Mouse (Mus musculus): Measurements from ENCODE around the gene Dcst2. TPM values are rescaled to one million over a fixed set of nuclear protein-coding genes. Genes with fewer than 3 reads are reported as not detected.

Gene Dcst2
- not detected for total RNA-seq (2023)

DNA sequence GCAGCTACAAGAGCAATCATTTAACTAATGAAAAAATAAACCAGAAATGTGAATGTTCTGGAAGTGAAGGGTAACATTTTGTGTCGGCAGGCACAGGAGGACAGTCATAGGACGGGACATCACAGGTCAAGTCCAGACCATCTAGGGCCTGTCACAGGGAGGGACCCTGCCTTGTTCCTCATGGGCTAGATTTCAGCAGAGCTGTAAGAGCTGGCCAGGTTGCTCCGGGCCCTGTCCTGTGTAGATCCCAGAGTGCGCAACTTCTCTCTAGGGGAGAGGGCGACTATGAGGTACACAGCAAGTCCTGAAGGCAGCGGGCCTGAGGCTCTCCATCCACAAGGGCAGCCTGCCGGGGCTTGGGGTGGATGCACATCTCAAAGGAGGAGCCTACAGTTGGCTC is at the start of gene Dcst2:
Gene Dcst2 (plus strand): TSS at position 301 of the 400 bp plus-strand sequence.

DNA sequence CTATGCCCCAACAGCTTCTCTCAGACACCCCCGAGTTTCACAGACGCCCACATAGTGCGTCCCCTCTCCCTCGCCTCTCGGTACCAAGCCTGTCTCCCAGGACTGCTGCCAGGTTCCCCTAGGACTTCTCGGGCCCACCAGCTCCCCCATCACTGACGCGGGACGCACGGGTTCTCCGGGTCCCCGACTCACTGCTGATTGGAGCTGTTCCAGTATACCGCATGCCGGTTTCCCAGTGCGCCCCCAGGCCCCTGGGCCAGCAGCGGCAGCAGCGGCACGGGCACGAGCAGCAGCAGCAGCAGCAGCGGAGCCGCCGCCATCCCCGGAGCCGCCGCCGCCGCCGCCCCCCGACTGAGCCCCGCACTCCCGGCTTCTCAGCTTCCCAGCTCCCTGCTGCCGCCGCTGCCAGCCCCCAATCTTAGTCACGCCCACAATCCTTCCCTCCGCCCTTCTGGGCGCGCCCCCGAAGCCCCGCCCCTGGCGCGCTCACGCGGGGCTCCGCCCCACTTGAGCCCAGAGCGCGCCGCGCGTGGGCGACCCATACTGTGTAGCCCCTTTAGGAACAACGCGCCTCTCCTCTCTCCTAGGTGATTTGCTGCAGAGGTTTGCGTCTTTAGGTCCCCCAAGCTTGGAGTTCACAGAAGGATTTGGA is 39.1 kb upstream of the Dcst2 start, which contains the start of gene Efna3:
Gene Efna3 (minus strand): TSS at position 452 of the 652 bp plus-strand sequence.

DNA sequence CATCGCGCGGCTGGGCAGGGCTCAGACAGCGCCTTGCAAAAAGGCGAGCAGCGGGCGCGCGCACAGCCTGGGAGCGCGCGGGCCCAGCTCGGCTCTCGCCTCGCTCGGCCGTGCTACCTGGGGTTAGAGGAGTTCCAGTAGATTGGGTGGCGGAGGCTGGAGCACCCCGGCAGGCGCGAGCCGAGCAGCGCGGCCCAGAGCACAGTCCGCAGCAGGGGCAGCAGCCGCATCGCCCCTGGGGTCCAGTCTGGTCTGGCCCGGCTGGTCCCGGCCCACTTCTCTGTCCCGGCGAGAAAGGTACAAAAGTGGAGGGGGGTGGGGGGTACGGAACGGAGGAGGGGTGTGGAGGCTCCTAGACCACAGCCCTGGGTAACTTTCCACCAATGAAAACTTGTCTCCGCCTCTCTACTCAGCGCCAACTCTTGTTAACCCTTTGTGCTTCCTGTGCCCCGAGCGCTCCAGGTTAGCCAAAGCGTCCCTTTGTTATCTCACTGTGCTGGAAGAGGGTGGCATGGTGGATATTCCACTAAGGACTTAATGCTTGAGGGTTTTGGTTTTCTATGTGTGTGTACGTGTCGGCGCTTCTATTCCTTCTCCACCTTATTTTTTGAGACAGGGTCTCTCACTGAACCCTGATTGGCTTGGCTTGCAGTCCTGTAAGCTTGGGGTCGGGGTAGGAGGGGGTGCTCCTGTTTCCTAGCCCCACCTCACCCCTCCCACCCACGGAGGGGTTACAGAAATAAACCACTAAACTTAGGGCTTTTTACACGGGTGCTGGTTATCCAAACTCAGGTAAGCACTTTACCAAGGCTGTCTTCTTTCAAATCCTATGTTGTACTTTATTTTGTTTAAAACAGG is 23.8 kb upstream of the Dcst2 start, which contains the start of gene Efna4:
Gene Efna4 (minus strand): TSS at position 308 of the 858 bp plus-strand sequence.

DNA sequence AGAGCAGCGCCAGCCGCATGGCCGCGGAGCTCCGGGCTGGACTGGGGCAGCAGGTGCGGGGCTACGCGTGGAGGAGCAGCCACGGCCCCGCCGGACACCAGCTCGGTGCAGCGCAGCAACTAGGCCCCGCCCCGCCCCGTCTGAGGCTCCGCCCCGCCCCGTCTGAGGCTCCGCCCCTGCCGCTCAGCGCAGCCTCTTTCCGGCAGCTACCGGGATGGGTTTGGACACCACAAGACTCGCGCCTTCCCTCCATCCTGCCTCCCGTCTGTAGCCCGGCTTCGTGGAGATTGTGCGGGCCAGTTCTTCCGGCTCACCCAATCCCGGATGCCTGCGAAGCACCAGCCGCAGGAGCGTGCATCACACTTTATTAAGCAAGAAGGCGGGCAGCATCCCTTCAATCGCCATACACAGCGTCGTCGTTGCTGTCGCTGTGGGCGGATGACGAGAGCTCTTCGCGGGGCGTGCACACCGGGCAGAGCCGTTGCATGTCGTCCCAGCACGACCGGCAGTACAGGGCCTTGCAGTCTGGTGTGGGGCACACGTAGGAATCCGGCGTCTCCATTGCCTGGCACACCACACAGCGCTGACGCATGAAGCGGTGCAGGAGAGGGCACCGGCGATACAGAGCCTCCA is 11.8 kb upstream of the Dcst2 start, which contains the start of gene Adam15:
Gene Adam15 (minus strand): TSS at position 128 of the 633 bp plus-strand sequence.

DNA sequence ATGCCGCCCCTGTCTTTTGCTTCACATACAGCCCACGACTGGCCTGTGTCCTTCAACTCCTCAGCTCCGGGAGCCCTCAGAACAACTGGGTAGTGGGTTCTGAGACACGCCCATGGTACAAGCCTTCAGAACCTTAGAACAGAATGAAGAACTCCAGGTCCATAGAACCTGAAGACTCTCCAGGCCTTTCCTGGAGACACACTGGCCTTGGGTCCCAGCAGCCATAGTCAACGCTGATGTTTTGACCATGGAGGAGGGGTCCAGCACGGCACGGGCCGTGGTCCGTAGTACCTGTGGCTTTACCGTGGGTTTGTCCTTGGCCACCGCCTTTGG is 3.3 kb downstream of the Dcst2 start, which contains the start of gene Dcst1:
Gene Dcst1 (minus strand): TSS at position 101 of the 333 bp plus-strand sequence.

DNA sequence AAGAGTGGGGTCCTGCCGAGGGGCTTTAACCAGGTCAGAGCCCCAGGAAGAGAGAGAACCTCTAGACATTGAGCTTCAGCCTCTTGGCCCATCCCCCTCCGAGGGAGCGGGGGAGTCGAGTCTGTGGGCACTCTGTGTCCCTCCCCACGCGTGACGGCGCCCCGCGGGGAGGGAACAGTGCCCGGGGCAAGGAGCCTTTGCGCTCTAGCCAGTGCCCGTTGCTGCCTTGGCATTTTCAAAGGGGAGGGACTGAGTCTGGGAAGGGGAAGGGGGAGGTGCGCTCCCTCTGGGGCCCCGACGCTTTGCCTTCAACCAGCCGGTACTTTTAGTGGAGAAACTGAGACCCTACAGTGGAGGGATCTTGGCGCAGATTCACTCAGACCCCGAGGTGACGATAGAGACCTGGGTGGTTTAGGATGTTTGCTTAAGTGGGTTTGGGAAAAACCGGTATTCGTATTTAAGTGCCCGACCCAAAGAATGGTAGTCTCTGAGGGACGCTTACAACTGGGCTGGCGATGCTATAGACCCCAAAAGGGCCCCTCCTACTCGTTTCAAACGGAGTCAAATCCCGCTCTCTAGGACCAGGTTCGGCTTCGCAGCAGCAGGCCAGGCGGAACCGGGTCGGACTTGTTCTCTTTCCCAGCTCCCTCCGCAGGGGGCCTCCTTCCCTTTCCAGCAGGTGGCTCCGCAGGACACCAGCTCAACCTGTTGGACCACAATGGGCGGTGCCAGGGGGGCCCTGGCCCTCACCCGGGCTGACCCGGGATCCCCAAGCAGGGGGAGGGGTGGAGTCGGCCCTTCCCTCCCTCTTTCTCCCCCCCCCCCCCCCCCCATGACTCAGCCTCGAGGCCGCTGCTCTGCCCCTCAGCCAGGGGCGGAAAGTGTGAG is 32.5 kb downstream of the Dcst2 start, which contains the start of gene Zbtb7b:
Gene Zbtb7b (minus strand): TSS at position 771 of the 888 bp plus-strand sequence.

DNA sequence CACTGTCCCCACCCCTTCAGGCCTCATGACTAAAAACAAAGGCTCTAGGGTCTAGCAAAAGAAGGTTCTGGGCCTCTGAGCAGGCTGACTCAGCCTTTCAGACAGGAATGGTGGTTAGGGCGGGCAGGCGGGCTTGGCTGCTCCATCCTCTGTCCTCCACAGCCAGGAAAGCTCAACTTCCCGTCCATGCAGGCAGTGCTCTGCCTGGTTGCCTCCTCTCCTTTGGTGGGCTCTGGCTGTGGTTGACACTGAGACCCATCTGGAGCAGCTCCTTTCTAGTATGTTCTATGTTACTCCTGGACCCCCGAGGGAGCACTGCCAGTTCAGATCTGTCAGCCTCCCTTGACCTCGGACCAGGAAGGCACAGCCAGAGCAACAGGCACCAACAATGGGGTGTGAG is 40.9 kb downstream of the Dcst2 start, which contains the start of gene Lenep:
Gene Lenep (minus strand): TSS at position 101 of the 400 bp plus-strand sequence.

DNA sequence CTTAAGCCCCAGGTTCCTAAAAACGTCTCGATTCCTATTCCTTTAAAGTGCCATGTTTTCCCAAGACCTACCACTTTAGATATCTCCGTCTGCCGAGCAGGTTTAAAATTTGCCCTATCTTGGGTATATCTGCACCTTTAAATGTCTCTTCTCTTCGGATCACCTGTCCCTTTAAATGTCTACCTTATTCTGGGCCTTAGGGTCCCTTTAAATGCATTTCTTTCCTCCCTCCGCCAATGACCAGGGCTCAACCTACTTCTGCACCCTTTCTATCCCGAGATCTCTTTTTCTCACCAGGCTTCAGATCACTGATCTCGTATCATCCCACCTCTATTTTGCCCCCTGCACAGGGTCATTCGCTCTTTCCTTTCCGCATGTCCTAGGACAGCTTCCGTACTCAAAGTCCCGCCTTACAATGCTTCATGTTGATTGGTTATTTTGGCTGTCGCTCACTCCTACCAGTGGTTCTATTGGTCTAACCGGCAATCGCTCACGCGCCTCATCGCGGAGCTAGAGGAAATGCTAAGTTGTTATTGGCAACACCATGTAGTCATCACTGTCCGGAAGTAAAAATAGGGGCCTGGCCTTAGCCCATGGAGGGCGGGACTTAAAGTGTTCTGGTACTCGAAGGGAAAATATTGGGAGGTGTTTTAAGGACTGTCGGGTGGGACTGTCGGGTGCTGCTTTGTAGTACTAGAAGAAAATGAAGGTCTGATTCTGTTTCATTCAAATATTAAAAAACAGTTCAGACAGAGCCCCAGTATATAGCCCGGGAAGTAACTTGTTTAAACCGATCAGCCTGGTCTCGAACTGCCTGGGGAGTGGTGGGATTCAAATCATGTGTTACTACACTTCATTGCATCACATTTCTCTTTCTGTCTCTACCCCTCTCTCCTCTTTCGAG is 50.0 kb downstream of the Dcst2 start, which contains the start of gene Flad1:
Gene Flad1 (minus strand): TSS at position 381 of the 904 bp plus-strand sequence.

DNA sequence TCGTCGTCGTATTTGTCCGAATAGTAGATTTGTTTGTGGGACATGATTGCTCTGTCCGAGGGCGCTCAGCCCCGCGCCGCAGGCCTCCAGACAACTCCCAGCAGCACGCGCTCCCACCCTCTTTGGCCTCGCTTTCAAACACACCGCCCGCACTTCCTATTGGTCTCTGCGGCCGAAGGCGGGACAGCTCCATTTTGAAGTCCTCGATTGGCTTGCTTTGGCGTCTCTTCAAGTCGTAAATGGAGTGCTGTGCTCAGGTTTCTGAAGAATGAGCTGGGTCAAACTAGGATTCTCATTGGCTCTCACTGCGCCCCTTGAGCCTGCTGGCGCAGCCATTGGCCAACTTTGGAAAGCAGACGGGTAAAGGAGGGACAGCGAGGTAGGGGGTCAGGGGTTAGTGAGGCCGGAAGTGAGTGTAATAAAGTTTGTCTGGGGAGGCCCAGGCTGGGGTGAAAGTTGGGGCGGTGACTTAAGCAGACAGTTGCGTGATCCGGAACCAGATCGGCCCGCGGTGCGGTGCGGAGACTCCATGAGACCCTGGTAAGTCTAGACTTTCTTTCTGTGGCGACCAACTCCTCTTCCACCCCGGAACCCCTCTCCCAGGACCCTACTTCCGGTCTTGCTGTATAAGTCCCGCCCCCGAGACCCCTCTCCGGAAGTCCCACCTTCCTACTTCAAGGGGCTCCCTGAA is 56.5 kb downstream of the Dcst2 start, which contains the start of the genes Cks1b and Shc1:
Gene Cks1b (minus strand): TSS at position 214 of the 691 bp plus-strand sequence.
Gene Shc1 (plus strand): TSS at position 274 of the 691 bp plus-strand sequence.

Other genes with a start within 250 kb of the Dcst2 start
- not detected for gene Pklr, start 225.8 kb upstream of the Dcst2 start, total RNA-seq (2023)
- 1 to 10 TPM; 2.7 to 4.7 TPM for gene Hcn3, start 201.8 kb upstream of the Dcst2 start, total RNA-seq (2023)
- gene Clk2, start 197.2 kb upstream of the Dcst2 start, total RNA-seq (2023): 100 to 1,000 TPM; 162 to 174 TPM
- 100 to 1,000 TPM; 108 to 133 TPM for gene Scamp3, start 184.5 kb upstream of the Dcst2 start, total RNA-seq (2023)
- 10 to 100 TPM; 22.6 to 25.4 TPM for gene Fam189b, start 178.8 kb upstream of the Dcst2 start, total RNA-seq (2023)
- gene Gba, start 159.0 kb upstream of the Dcst2 start, total RNA-seq (2023): 10 to 100 TPM; 89.2 to 94.7 TPM
- gene Thbs3, start 146.8 kb upstream of the Dcst2 start, total RNA-seq (2023): 1 to 10 TPM; 6.8 to 9.9 TPM
- gene Mtx1, start 134.9 kb upstream of the Dcst2 start, total RNA-seq (2023): 100 to 1,000 TPM; 144 to 228 TPM
- gene Muc1, start 132.9 kb upstream of the Dcst2 start, total RNA-seq (2023): 1 to 10 TPM; 1.1 to 1.3 TPM
- gene Krtcap2, start 116.0 kb upstream of the Dcst2 start, total RNA-seq (2023): 100 to 1,000 TPM in 1 of 2 experiments, 10 to 100 TPM in 1; 97.1 to 103 TPM
- 1 to 10 TPM; 4.8 to 5.0 TPM for gene Trim46, start 115.7 kb upstream of the Dcst2 start, total RNA-seq (2023)
- gene Dpm3, start 102.6 kb upstream of the Dcst2 start, total RNA-seq (2023): 10 to 100 TPM; 76.7 to 98.6 TPM
- gene Slc50a1, start 91.4 kb upstream of the Dcst2 start, total RNA-seq (2023): 100 to 1,000 TPM; 163 to 165 TPM
- 1 to 10 TPM; 1.6 to 3.7 TPM for gene Efna1, start 80.8 kb upstream of the Dcst2 start, total RNA-seq (2023)
- gene Efna3, start 39.0 kb upstream of the Dcst2 start, total RNA-seq (2023): not detected
- under 1 TPM in 1 of 2 experiments, not detected in 1; 0.67 TPM for gene Efna4, start 23.9 kb upstream of the Dcst2 start, total RNA-seq (2023)
- gene Adam15, start 12.0 kb upstream of the Dcst2 start, total RNA-seq (2023): 1 to 10 TPM; 7.2 to 7.7 TPM
- not detected for gene Dcst1, start 3.3 kb downstream of the Dcst2 start, total RNA-seq (2023)
- gene Zbtb7b, start 32.8 kb downstream of the Dcst2 start, total RNA-seq (2023): 10 to 100 TPM; 55.7 to 72.5 TPM
- gene Lenep, start 40.8 kb downstream of the Dcst2 start, total RNA-seq (2023): 1 to 10 TPM in 1 of 2 experiments, not detected in 1; 1.3 TPM
- gene Flad1, start 49.9 kb downstream of the Dcst2 start, total RNA-seq (2023): 10 to 100 TPM; 43.0 to 56.7 TPM
- 1 to 10 TPM; 3.7 to 9.7 TPM for gene Cks1b, start 56.4 kb downstream of the Dcst2 start, total RNA-seq (2023)
- 10 to 100 TPM; 88.3 to 90.4 TPM for gene Shc1, start 56.5 kb downstream of the Dcst2 start, total RNA-seq (2023)
- 10 to 100 TPM; 39.2 to 42.5 TPM for gene Pygo2, start 68.2 kb downstream of the Dcst2 start, total RNA-seq (2023)
- gene Pbxip1, start 74.7 kb downstream of the Dcst2 start, total RNA-seq (2023): 100 to 1,000 TPM; 134 TPM
- 10 to 100 TPM; 18.2 to 19.4 TPM for gene Pmvk, start 92.6 kb downstream of the Dcst2 start, total RNA-seq (2023)
- gene Kcnn3, start 158.2 kb downstream of the Dcst2 start, total RNA-seq (2023): under 1 TPM in 1 of 2 experiments, not detected in 1; 0.17 TPM